Mouse (Mus musculus) lung, postnatal 25 days (tissue): ENCODE measurements around the gene Atrn.

ENCODE experiments used
- DNase-seq: peaks from one replicate; pipeline ENCODE4 v3.0.0; 2022; ENCODE audit warnings: low spot score

The Atrn gene

DNA sequence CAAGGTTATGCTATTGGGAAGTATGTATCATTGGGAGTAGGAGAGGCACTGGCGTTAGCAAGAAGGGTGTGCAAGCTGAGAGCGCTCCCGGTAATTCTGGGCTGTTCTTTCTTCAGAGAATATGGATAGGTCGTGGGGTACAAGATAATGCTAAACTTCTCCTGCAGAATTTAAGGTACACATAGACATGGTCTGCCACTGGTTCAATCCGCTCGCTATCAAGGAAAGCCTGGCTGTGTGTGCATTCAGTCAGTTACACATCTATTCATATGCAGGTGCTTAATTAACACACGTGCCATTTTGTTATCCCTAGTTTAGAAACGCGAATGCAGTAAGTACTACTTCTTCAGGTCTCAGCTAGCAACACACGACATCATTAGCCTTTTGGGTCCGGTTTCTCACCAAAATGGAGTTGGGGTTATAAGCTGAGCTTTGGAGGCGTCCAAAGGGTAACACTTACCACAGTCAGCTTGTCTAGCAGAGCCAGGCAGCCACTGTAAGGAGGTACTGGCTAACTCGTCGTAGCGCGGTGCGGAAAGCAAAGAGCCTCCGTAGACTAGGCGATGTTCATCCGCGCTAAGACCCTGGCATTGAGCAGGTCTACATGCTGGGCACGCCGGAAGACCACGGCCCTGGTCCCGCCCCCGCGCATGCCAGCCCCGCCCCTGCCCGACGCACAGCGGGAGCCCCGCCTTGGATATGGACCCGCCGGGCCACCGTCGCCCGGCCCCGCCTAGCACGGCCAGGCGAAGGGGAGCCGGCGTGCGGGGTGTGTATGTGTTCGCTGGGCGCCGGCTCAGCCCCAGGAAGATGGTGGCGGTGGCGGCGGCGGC is at the start of gene Atrn, which contains the start of gene 4930402H24Rik:
Gene Atrn (plus strand): TSS at position 745 of the 833 bp plus-strand sequence.
Gene 4930402H24Rik (minus strand): TSS at position 656 of the 833 bp plus-strand sequence.
- DNase-seq, result peak; percentile 90

DNA sequence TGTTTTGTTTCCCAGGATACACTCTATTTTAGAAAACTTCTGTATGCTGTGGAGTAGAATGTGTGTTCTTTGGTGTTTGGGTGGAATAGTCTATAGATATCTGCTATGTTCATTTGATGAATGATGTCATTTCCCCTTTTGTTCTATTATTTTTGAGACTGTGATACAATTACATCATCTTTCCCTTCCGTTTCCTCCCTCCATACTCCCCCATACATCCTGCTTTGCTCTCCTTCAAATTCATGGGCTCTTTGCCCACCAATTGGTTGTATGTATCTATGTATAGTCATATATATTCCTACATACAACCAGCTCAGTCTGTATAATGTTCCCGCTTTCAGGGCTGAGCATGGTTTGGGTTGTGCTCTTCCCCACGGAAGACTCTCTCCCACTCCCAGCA is 44.2 kb upstream of the Atrn start:
- DNase-seq, result no peak

- DNase-seq, result no peak
These were observed 35.4 kb upstream of the Atrn start for GRCm38 (mm10) chr2:130870916-130871315.

- DNase-seq, result no peak
These were observed 28.9 kb upstream of the Atrn start for GRCm38 (mm10) chr2:130877376-130877775.

- DNase-seq, result no peak
These were observed 19.3 kb upstream of the Atrn start for GRCm38 (mm10) chr2:130886983-130887382.

DNA sequence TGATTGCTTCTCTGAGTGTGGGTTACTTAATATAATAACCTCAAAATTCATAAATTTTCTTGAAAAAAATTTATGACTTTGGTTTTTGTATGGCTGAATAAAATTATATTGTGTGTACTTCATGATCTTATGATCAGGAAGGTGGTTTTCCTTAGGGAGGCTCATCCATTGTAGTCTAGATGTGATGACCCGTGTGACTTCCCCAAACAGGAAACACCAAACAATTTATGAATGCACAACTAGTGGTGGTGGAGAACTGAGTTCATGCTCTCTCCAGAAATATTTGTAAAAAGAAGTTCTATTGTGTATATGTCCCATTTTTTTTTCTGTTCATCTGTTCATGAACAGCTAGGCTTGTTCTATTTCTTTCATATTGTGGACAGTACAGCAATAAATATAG is 18.8 kb upstream of the Atrn start:
- no peak for DNase-seq

DNA sequence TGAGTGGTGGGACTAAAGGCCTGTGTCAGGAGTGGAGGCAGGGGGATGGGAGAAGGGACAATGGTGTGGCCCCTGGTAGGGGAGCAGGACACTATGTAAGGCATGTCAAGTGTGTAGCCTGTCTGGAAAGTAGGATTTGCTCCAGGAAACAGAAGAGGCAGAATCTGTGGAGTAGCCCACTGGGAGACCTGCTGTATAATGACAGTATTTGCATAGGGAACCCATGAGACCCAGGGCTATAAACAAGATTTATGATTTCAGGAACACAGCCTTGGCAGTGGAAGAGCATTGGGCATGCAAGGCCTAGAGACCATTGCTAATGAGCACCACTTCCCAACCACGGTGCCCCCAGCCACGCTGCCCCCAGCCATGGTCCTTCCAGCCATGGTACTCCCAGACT is 9.4 kb upstream of the Atrn start:
- DNase-seq, result no peak

DNA sequence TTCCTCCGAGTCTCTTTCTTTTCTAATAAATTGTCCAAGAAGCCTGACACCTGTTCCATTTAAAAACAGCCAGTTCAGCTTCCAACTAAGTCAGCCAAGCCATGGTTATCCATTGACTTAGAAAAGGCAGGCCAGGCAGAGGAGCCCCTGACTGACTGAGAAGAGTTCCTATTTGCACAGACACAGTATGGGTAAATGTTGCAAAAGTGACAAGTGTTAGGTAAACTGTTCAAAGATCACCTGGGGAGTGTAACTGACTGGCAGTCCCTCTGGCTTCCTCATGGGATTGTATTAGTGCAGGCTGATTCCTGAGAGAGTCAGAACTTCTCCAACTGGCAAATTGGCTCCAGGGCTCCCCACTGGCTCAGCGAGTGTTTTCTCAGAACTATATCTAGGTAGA is 8.4 kb upstream of the Atrn start:
- no peak for DNase-seq

DNA sequence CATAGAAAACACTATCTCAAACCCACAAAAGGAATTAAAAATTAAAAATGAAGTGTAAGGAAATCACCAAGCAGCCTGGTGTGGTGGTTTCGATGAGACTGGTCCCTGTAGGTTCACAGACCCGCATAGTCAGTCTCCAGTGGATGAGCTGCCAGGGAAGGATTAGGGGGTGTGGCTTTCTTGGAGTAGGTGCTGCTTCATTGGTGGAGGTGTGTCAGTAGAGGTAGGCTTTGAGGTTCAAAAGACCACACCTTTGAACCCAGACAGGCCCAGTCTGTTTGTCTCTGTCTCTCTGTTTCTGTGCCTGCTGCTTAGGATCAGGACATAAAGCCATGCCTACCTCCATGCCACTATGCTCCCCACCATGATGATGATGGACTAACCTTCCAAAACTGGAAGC is 7.5 kb upstream of the Atrn start:
- no peak for DNase-seq

GRCm38 (mm10) chr2:130906584-130907315 is 455 bp downstream of the Atrn start:
- DNase-seq, result peak; percentile 1

- no peak for DNase-seq
These were observed 5.4 kb downstream of the Atrn start for GRCm38 (mm10) chr2:130911691-130912090.

DNA sequence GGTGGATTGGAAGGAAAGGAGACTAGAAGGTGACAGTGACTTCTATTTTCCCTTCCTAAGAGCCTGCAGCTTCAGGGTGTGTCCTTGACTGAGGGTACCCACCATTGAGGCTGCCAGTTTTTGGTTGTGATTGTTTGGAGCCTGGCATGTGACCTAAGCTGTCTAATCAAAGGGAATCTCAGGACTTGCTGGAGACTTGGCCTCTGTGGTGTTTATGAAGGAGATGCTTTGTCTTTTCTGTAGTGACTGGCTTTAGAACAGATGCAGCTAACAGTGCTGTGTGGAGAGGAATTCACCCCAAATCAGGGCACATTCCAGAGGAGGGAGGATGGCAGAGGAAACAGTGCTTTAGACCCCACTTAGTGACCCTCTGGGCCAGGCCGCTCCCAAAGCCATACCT is 8.6 kb downstream of the Atrn start:
- peak; percentile 25 for DNase-seq

- no peak for DNase-seq
These were observed 10.3 kb downstream of the Atrn start for GRCm38 (mm10) chr2:130916521-130917147.

GRCm38 (mm10) chr2:130917686-130918085 is 11.4 kb downstream of the Atrn start:
- DNase-seq, result no peak

GRCm38 (mm10) chr2:130919062-130919593 is 12.8 kb downstream of the Atrn start:
- DNase-seq, result no peak

GRCm38 (mm10) chr2:130924950-130925349 is 18.7 kb downstream of the Atrn start:
- no peak for DNase-seq

GRCm38 (mm10) chr2:130928031-130928430 is 21.7 kb downstream of the Atrn start:
- no peak for DNase-seq

GRCm38 (mm10) chr2:130928530-130928929 is 22.2 kb downstream of the Atrn start:
- no peak for DNase-seq

- no peak for DNase-seq
These were observed 23.7 kb downstream of the Atrn start for GRCm38 (mm10) chr2:130929994-130930393.

GRCm38 (mm10) chr2:130932865-130933264 is 26.6 kb downstream of the Atrn start:
- DNase-seq, result peak; percentile 46

DNA sequence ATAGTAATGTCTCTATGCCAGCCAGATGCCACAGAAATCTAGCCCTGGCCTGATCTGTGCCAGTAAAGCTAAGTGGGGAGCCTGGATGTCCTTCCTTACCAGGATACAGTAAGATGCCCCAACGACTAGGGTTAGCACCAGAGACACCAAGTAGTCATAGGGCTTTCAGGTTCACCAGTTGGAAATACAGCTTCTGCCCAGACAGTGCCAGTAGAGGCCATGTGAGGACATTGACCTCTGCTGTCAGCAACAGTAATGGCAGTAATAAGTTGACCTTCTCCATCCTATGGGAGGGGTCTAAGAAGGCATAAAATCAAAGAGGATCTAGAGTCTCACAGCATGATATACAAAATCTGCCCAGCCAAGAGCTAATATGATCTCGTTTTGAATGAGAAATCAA is 43.5 kb downstream of the Atrn start:
- DNase-seq, result no peak

DNA sequence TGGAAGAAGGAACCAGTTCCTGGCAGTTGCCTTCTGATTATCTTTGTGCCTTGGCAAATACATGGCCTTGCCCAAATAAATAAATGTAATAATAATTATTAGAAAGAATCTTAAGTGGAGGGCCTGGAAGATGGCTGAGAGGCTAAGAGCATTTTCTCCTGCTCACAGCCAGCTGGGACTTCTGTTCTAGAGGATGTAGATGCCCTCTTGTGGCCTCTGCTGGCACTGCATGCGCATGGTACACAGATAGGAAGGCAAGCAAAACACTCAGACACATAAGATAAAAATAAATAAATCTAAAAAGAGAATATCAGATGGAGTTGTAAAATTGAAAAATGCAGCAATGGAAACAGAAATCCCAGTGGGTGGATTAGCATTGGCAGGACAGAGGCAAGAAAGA is 44.3 kb downstream of the Atrn start:
- peak; percentile 85 for DNase-seq

DNA sequence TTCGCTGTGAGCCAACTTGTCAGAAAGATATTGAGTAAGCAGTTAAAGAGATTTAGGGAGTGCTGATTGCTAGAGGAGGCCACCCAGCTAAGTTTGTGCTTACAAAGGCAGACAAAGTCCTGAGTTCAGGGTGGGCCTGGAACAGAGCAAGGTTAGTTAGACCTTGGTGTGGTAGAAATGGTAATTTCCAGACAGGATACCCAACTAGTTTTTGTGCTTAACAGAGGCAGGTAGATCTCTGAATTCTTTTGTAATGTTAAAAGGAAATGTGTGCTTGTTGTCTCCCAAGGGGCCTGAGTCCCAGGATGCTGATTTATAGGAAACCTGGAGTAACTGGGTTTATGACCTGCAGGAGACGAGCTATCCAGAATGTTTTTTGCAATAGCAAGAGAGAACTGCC is 52.6 kb downstream of the Atrn start:
- DNase-seq, result no peak
